Mouse (Mus musculus) kidney, embryonic 16.5 days (tissue): Measurements from ENCODE around the gene Hic2. TPM values are rescaled to one million over a fixed set of nuclear protein-coding genes. Genes with fewer than 3 reads are reported as not detected.

ENCODE experiments used
- ATAC-seq: fragments of 200-750 bp; cut with Nextera tagmentation; 2 replicates; pipeline ENCODE4 v1.8.0; 2017; ENCODE audit warnings: moderate TSS enrichment; ENCODE audit not compliant: low FRiP score, low TSS enrichment
- H3K27ac ChIP-seq: fragments of 300-500 bp; sonication (generic); 2 replicates; pipeline ENCODE4 v1.5.1; 2014; ENCODE audit warnings: low read length
- H3K27me3 ChIP-seq: fragments of 300-500 bp; sonication (generic); 2 replicates; pipeline ENCODE4 v1.6.1; 2014; ENCODE audit warnings: low read length, control low read depth, mixed read lengths; ENCODE audit not compliant: insufficient read depth
- H3K36me3 ChIP-seq: fragments of 300-500 bp; sonication (generic); 2 replicates; pipeline ENCODE4 v1.6.1; 2014; ENCODE audit warnings: low read length, control low read depth, mixed read lengths; ENCODE audit not compliant: insufficient read depth
- H3K4me1 ChIP-seq: fragments of 300-500 bp; sonication (generic); 2 replicates; pipeline ENCODE4 v1.6.1; 2014; ENCODE audit warnings: low read length, control low read depth, mixed read lengths; ENCODE audit not compliant: insufficient read depth
- H3K4me2 ChIP-seq: fragments of 300-500 bp; sonication (generic); replicated peaks from 2 replicates; pipeline ENCODE4 v1.6.1; 2014; ENCODE audit warnings: low read depth, low read length
- H3K4me3 ChIP-seq: fragments of 300-500 bp; sonication (generic); 2 replicates; pipeline ENCODE4 v1.5.1; 2014; ENCODE audit warnings: mild to moderate bottlenecking, low read length
- H3K9ac ChIP-seq: fragments of 300-500 bp; sonication (generic); replicated peaks from 2 replicates; pipeline ENCODE4 v1.6.1; 2014; ENCODE audit warnings: low read length
- H3K9me3 ChIP-seq: fragments of 300-500 bp; sonication (generic); 2 replicates; pipeline ENCODE4 v1.6.1; 2016; ENCODE audit warnings: low read length, control low read depth
- WGBS: fragments of 180-500 bp; shearing (Covaris S2); extraction: QIAGEN DNeasy Blood & Tissue Kit; methylation state at CpG from one replicate; pipeline ENCODE4 v1.1.7; 2014; 5-methylcytosine and 5-hydroxymethylcytosine counted together
- polyA plus RNA-seq: library from polyadenylated mRNA; unstranded; fragments of >200 nt; fragmentation: Nextera tagmentation; extraction: Ambion mirVana; gene quantifications from 2 replicates; pipeline ENCODE4 v1.2.1, GENCODE M21; 2015

The Hic2 gene
- polyA plus RNA-seq, 1 experiment from 2014 or later = 4.9 TPM

DNA sequence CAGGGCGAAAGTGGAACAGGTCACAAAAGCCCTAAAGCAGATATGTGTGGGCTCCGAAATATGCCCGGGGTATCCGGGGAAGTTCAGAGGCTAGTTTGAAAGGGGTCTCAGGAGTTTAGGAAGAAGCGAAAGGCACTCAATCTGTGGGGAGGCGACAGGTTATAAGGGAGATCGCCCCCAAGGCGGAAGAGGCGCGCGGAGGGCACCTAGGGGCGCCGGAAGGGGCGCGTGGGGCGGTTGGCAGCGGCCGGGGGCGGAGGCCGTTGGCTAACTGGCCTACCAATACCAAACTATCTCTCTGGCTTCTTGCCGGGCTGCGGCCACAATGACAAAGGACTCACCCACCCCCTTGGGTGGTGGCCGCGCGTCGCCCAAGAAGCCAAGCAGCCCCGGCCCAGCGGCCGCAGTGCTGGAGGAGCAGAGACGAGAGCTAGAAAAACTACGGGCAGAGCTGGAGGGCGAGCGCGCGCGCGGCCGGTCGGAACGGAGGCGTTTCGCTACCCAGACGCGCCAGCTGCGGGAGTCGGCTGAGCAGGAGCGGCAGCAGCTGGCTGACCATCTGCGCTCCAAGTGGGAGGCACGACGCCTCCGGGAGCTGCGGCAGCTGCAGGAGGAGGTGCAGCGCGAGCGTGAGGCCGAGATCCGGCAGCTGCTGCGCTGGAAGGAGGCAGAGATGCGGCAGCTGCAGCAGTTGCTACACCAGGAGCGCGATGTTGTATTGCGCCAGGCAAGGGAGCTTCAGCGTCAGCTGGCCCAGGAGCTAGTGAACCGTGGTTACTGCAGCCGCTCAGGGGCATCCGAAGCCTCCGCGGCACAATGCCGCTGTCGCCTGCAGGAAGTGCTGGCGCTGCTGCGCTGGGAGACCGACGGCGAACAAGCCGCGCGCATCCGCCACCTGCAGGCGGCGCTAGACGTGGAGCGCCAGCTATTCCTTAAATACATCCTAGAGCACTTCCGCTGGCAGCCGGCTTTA lies 24.7 kb upstream of the Hic2 start, which contains the start of gene Rimbp3:
Rimbp3 (plus strand) TSS at position 215 of the 973 bp plus-strand sequence.
- WGBS = under 1% methylated on average over 84 of the region's 85 CpGs
- Histone ChIP-seq H3K9ac (peak within 1 kb of the TSS; percentile 72), H3K27me3 (peaks cover 9% of the 10 kb centered on the region), H3K4me2 (peak within 1 kb of the TSS; percentile 99), H3K4me1 (peaks cover 21% of the 10 kb centered on the region), H3K9me3 (no peaks in the 10 kb centered on the region), H3K27ac (0 out of 2 replicates have a peak within 1 kb of the TSS, but pooled peaks have one; percentile 1), H3K36me3 (no peaks in the 10 kb centered on the region), H3K4me3 (peak within 1 kb of the TSS; percentile 64)
- peak; percentile 87 for ATAC-seq

- ATAC-seq = peak; percentile 4
- H3K27ac ChIP-seq = peak overlapping the region; percentile 17; the same call in 1 of the 2 replicates
- no peaks in the 10 kb centered on the region for H3K36me3 ChIP-seq
- peak overlapping the region; percentile 64 for H3K4me3 ChIP-seq
- 1% methylated on average over 37 of the region's 37 CpGs for WGBS
- peak overlapping the region; percentile 37 for H3K9ac ChIP-seq
- peaks cover 21% of the 10 kb centered on the region for H3K4me1 ChIP-seq
- H3K9me3 ChIP-seq = no peaks in the 10 kb centered on the region
- peaks cover 9% of the 10 kb centered on the region for H3K27me3 ChIP-seq
- H3K4me2 ChIP-seq = peak overlapping the region; percentile 99
These were observed 23.9 kb upstream of the Hic2 start for GRCm38 (mm10) chr16:17209404-17209960.

DNA sequence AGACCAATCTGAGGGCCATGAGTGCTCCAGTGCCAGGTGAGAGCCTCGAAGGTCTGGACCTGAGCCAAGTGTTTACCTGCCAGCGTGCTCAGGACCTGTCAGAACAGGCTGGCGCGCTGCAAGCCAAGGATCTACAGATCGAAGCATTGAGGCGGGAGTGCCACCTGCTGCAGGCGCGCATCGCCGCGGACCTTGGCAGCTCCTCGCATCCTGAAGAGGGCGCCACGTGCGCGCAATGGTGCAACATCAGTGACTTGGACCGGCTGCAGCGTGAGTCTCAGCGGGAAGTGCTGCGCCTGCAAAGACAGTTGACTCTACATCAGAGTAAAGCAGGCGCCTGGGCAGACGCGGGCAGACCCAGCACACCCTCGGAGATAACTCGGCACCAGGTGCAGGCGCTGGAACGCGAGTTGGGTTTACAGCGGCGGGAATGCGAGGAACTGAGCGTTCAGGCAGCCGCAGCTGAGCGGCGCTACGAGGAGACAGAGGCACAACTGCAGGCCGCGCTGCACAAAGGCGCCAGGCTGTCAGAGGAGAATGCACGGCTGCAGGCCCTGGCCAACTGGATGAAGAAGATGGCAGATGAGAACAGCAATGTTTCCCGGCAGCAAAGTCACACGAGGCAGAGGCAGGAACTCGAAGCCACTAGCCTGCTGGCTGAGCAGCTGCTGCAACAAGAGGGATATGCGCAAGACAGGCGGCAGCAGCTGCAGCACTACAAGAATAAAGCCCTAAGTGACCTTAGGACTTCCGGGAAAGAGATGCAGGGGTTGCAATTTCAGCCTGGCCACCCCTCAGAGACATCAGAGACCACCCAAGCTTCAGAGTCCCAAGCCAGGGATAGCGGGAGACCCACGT lies 23.2 kb upstream of the Hic2 start:
- H3K4me1 ChIP-seq = peaks cover 21% of the 10 kb centered on the region
- H3K27ac ChIP-seq = peak overlapping the region; percentile 17; the same call in 1 of the 2 replicates
- H3K4me3 ChIP-seq = peak overlapping the region; percentile 64
- ATAC-seq = peak; percentile 86
- no peaks in the 10 kb centered on the region for H3K36me3 ChIP-seq
- H3K27me3 ChIP-seq = peaks cover 9% of the 10 kb centered on the region
- H3K9me3 ChIP-seq = no peaks in the 10 kb centered on the region
- H3K4me2 ChIP-seq = peak overlapping the region; percentile 99
- peak overlapping the region; percentile 37; the same call in 1 of the 2 replicates for H3K9ac ChIP-seq
- WGBS = 7% methylated on average over 48 of the region's 48 CpGs

DNA sequence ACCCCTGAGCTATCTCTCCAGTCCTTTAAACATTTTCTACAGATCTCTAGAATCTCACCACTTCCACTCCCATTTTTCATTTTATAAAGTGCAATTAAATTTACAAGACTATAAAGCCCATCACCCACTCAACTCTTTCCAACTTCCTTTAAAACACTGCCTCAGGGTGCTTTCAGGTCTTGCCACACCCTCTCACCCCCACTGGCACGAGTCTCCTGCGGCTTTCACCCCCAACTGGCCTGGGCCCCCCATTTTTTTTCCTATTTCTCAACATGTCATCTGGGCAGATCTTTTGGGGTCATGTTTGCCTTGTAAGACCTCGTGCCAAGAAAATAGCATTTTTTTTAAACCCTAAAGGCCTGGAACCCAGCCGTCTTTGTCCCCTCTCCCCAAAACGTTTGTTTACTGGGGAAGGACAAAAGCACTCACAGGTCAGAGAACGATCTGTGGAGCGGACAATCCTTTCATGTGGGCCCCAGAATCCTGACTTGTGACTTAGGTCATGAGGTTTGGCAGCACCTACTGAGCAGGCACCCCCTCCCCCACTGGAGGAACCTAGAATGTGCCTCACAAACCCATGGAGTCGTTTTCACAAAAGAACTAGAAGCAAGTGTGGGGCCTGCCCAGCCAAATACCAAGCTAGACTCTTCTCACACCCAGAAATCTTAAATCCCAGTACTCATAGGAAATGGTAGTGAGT lies 16.3 kb upstream of the Hic2 start:
- H3K27me3 ChIP-seq = no peaks in the 10 kb centered on the region
- WGBS = 56% methylated on average over 8 of the region's 8 CpGs
- H3K4me1 ChIP-seq = no peaks in the 10 kb centered on the region
- H3K9me3 ChIP-seq = no peaks in the 10 kb centered on the region
- H3K27ac ChIP-seq = no peak overlapping the region
- H3K4me3 ChIP-seq = no peak overlapping the region
- H3K4me2 ChIP-seq = no peak overlapping the region
- no peaks in the 10 kb centered on the region for H3K36me3 ChIP-seq
- ATAC-seq = no peak
- no peak overlapping the region for H3K9ac ChIP-seq

- no peak overlapping the region for H3K4me3 ChIP-seq
- H3K9ac ChIP-seq = no peak overlapping the region
- 0 out of 2 replicates have a peak overlapping the region, but pooled peaks have one; percentile 14 for H3K27ac ChIP-seq
- ATAC-seq = no peak
- H3K4me2 ChIP-seq = no peak overlapping the region
- no peaks in the 10 kb centered on the region for H3K4me1 ChIP-seq
- no peaks in the 10 kb centered on the region for H3K36me3 ChIP-seq
- H3K27me3 ChIP-seq = no peaks in the 10 kb centered on the region
- WGBS = 40% methylated on average over 7 of the region's 7 CpGs
- H3K9me3 ChIP-seq = no peaks in the 10 kb centered on the region
These were observed 13.1 kb upstream of the Hic2 start for GRCm38 (mm10) chr16:17220127-17220733.

- no peaks in the 10 kb centered on the region for H3K9me3 ChIP-seq
- H3K9ac ChIP-seq = no peak overlapping the region
- no peak overlapping the region for H3K4me3 ChIP-seq
- ATAC-seq = peak; percentile 100
- no peaks in the 10 kb centered on the region for H3K4me1 ChIP-seq
- no peaks in the 10 kb centered on the region for H3K36me3 ChIP-seq
- no peak overlapping the region for H3K4me2 ChIP-seq
- no peaks in the 10 kb centered on the region for H3K27me3 ChIP-seq
- no peak overlapping the region for H3K27ac ChIP-seq
- WGBS = 34% methylated on average over 25 of the region's 25 CpGs
These were observed 11.2 kb upstream of the Hic2 start for GRCm38 (mm10) chr16:17222197-17222596.

GRCm38 (mm10) chr16:17225584-17225983 lies 7.8 kb upstream of the Hic2 start:
- Histone ChIP-seq H3K9ac (no peak overlapping the region), H3K36me3 (no peaks in the 10 kb centered on the region), H3K4me3 (no peak overlapping the region), H3K4me2 (no peak overlapping the region), H3K4me1 (no peaks in the 10 kb centered on the region), H3K27me3 (no peaks in the 10 kb centered on the region), H3K27ac (no peak overlapping the region), H3K9me3 (peaks cover 7% of the 10 kb centered on the region; the same call in 1 of the 2 replicates)
- ATAC-seq = no peak
- 86% methylated on average over 5 of the region's 5 CpGs for WGBS

- H3K9me3 ChIP-seq = peaks cover 7% of the 10 kb centered on the region; the same call in 1 of the 2 replicates
- no peaks in the 10 kb centered on the region for H3K27me3 ChIP-seq
- no peak overlapping the region for H3K27ac ChIP-seq
- no peaks in the 10 kb centered on the region for H3K4me1 ChIP-seq
- ATAC-seq = no peak
- no peak overlapping the region for H3K4me3 ChIP-seq
- no peak overlapping the region for H3K4me2 ChIP-seq
- H3K36me3 ChIP-seq = no peaks in the 10 kb centered on the region
- H3K9ac ChIP-seq = no peak overlapping the region
These were observed 6.9 kb upstream of the Hic2 start for GRCm38 (mm10) chr16:17226496-17226895.
